Mouse (Mus musculus): Measurements from ENCODE around the gene Sympk.

Gene Sympk

DNA sequence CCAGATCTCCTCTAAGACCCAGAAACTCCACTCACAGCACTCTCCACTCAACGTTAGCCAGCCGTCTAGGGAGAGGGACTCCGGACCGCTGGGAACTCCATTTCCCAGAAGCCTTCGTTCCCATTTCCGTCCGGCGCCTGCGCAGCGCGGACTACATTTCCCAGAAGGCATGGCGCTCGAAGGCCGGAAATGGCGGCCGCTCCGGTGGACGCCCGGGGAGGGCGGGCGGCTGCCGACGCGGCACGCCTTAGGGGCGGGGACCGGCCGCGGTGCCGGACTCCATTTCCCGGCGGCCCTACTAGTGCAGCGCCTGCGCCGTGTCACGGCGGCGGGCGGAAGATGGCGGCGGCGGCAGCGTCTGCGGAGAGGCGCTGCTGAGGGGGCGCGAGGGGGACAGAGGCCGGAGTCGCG, at the start of gene Sympk:
Gene Sympk (plus strand): TSS at position 282 of the 411 bp plus-strand sequence.
- DNase-seq (ENCODE audit: low read depth, low spot score) = peak; percentile 98

DNA sequence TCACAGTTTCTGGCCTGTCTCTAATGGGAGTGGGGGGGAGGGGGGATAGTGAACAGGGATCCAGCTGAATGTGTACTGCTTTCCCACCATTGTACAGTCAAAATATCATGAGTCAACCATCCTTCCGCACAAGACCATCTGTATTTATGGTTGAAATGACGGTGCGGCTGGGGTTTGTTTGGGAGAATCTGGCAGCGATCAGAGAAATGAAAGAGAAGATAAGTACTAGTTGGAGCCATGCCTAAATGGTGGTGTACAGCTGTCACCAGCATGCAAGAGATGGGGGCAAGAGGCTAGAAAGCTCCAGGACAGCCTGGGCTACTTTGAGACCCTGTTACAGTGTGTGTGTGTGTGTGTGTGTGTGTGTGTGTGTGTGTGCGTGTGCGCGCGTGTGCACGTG, 45.8 kb upstream of the Sympk start:
- DNase-seq (ENCODE audit: low read depth, low spot score) = no peak

DNA sequence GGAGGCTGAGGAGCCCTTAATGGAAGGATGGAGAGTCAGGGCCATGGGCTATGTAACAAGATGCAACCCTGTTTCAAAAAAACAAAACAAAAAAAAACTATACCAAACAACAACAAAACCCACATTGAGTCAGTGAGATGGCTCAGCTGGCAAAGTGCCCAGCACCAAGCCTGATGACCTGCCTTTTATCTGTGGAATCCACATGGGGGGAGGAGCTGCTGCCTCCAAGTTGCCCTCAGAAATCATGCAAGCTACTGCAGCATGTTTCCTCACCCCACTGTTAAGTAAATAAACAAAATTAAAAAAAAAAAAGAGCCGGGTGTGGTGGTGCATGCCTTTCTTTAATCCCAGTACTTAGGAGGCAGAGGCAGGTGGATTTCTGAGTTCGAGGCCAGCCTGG, 37.7 kb upstream of the Sympk start:
- DNase-seq (ENCODE audit: low read depth, low spot score) = no peak

DNA sequence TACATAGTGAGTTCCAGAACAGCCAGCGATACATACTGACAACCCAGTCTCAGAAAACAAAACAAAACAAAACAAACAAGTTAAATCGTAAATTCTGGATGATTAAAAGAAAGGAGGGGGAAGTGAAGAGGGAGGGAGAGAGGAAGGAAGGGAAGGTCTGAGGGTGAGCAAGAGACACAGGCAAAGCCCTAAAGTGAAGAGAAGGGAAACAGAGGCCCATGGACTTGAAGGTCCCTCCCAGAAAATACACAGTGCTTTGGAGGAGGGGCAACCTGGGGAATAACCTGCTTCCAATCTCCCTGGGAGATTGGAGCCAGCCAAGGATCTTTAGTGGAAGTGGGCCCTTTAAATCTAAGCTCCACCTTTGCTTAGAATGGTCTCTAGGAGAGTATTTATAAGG, 37.1 kb upstream of the Sympk start, which contains the start of gene Nanos2:
Gene Nanos2 (plus strand): TSS at position 301 of the 400 bp plus-strand sequence.
- no peak for DNase-seq (ENCODE audit: low read depth, low spot score)

DNA sequence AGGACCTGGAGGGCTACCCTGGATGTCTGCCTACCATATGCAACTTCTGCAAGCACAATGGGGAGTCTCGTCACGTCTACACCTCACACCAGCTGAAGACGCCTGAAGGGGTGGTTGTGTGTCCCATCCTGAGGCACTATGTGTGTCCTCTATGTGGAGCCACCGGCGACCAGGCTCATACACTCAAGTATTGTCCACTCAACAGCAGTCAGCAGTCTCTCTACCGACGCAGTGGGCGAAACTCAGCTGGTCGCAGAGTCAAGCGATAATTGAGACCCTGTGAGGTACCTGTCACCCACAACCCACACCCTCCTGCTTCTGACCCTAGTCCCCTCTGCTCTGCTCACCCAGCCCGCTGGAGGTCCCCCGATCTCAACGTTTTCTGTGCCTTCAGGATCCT, 36.4 kb upstream of the Sympk start:
- DNase-seq (ENCODE audit: low read depth, low spot score) = no peak

DNA sequence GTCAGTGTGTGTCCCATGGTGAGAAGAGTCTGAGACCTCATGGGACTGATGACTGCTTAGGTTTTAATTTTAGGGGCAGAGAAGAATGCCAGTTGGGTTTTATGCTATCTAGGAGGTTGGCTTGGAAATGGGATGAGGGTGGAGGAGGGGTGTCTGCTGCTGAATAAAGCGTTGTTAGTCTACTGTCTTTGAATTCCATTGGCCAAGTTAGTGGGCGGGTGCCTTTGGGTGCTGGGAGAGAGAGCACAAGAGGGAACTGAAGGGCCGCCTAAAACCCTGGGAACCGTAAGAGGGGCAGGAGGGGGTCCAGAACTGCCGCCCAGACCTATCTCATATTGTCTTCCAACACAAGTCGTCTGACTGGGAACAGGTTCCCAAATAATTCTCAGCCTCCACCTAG, 35.4 kb upstream of the Sympk start:
- DNase-seq (ENCODE audit: low read depth, low spot score) = no peak

DNA sequence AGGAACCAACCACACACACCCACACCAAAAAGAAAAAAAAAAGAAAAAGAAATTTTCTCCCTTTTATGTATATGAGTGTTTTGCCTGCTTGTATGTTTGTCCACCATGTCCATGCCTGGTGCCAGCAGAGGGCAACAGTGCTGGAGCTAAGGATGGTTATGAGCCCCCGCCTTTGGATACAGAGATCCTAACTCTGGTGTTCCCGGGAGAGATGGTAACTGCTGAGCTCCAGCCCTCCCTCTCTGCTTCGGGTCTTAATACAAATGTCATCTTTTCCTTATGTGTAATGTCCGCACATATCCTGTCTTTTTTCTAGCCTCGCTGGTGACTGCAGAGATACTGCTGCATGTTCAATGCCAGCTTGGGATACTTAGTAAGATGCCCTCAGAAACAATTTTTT, 34.2 kb upstream of the Sympk start:
- peak; percentile 28 for DNase-seq (ENCODE audit: low read depth, low spot score)

DNA sequence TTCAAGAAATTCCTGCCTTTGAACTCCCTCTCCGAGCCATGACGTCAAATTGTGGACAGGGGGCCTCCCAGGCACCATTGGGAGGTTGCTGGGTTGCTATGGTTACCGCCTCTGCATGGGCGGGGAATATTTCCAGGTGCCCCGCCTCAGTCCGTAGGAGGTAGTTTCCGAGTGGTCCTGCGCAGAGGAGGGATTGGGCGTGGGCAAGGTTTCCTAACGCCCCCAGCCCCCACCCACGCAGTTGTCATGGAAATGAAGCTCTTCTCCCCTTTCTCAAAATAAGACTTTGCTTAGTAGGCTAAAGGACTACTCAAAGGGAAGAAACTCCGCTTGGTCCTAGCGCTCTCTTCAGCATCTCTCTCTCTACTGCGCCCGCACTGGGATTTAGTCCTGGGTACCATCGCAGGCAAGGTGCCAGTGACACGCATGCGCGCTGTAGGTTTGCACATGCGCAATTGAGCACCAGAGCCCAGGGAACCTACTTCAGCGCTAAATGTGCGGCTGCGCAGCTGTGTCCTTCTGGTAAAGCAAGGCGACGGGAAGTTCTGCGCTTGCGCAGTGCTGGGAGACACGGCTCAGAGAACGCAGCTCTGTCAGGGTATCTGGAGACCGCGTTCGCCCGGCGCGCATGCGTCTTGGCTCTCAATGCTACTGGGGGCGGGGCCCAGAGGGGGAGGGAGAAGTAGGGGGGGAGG, 33.4 kb upstream of the Sympk start, which contains the start of gene Mypop:
Gene Mypop (plus strand): TSS at position 645 of the 695 bp plus-strand sequence.
- DNase-seq (ENCODE audit: low read depth, low spot score) = peak; percentile 100

DNA sequence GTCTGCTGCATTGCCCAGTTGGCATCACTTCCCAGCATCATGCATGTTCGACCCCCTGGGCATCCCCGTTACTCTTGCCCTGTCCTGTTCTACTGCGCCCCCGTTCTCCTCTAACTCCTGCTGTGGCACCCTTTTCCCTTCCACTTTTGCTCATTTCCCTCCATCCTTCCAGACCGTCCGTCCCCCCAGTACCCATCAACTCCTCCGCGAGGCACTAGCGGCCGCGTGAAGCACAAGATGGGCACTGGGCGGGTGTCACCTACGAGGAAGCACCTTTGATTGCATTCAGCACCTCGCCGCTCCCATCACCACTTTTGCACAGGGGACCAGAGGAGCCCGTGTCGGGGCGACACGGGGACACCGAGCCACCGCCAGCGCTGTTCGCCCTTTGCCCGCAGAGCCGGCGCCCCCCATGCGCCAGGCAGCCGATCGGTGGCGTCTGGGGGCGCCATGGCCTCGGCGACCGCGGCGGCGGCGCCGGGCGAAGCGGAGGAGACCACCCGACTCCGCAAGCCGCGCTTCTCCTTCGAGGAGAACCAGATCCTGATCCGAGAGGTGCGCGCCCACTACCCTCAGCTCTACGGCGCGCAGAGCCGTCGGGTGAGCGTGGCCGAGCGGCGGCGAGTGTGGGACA, 32.4 kb upstream of the Sympk start:
- peak; percentile 50 for DNase-seq (ENCODE audit: low read depth, low spot score)

DNA sequence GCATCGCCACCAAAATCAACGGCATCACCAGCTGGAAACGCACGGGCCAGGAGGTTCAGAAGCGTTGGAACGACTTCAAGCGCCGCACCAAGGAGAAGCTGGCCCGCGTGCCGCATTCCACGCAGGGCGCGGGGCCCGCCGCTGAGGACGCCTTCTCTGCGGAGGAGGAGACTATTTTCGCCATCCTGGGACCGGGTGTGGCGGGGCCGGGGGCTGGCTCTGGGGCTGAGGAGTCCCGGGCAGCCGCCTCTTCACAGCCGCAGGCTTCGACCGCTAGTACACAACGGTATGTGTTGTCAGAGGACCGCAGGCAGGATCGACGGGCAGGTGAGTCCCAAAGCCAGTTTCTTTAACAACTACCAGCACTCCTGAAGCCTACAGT, 31.9 kb upstream of the Sympk start:
- DNase-seq (ENCODE audit: low read depth, low spot score) = peak; percentile 30

DNA sequence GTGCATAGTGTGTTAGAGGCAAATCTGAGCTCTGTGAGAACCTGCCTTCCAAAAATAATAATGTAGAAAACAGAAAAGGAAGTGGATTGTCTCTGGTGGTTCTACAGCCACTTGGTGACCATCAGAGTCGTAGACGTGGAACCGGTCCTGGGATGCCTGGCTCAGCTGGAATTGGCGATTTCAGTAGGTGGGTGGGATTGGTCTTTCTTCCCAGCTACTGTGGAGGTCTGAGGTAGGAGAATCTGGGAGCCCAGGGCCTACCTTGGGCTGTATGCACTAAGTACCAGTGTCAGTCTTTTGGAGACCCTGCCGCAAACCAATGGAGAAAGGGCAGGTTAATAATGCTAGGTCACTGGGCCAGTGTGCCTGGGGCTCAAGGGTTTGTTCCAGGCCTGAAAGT, 31.1 kb upstream of the Sympk start:
- no peak for DNase-seq (ENCODE audit: low read depth, low spot score)

DNA sequence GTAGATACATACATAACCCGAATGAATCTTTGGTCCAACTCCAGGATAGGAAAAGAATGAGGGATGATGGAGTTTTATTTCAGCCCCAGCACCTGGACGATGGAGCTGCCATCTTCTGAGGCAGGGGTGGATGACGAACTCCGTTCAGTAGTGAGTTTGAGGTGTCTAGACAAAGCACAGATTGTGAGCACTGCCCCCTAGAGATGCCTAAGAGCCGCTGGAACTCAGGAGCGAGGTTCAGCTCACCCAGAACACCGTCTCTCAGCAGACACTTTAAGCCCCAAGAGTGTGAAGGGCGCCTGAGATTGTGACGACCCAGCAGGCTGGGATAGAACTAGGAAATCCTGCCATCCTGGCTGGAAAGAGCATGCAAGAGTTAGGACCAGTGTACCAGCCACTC, 25.3 kb upstream of the Sympk start:
- peak; percentile 42 for DNase-seq (ENCODE audit: low read depth, low spot score)

DNA sequence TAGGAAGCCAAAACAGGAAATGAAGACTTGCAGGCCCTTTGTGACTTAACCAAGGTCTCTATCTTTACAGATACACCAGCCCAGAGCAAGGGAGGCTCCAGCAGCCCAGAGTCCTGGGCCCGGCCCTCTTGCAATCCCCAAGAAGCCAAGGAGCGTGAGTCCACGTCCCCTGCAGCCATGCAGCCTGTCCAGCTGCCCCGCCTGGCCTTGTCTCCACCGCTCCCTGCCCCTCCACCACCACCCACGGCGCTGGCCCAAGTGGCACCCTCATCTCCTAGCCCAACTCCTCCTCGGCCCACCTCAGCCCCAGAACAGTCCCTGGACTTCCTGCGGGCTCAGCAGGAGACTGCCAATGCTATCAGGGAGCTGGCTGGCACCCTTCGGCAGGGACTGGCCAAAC, 23.8 kb upstream of the Sympk start:
- peak; percentile 29 for DNase-seq (ENCODE audit: low read depth, low spot score)

DNA sequence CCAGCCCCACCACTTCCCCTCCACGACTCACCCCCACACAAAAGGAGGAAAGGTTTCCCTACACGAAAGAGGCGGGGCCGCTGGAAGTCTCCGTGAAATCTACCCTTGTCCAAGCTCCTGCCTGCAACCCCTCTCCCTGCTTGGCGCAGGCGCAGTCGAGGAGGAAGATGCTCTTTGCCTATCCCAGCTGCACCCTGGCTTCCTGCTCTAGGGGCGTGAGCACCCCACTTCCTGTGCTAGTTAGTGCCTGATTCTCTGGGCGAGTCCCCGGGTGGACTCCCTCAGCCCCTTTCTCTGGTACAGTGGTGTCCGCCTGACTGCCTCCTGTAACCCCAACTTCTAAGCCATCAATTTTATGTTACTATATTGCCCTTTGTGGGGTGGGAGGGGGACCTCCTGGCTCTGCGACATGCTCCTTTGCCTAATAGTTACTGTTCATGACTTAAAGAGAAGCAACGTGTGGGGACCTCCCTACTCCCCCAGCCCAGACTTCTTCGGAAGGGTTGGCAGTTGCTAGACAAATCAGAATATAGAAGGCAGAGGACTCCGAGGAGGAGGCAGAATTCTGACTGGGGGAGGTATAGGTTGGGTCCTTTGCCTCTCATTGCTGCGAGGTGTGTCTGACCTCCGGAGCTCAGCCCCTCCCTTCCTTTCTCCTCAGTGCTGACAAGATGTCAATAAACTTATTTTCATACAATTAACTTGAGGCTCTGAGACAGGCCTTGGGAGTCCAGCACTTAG, 22.9 kb upstream of the Sympk start:
- DNase-seq (ENCODE audit: low read depth, low spot score) = peak; percentile 91

DNA sequence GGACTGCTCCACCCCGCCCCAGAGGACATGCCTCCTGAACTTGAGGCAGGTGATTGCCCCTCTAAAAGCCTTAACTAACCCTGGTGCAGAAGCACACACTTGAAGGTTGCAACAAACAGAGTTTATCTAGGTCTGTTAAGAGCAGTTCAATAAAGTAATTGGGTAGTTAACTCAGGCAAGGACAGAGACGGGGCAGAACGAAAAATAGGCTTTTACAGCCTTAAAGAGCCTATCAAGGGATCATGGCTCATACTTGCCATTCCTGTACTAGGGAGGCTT, 22.4 kb upstream of the Sympk start:
- DNase-seq (ENCODE audit: low read depth, low spot score) = no peak

DNA sequence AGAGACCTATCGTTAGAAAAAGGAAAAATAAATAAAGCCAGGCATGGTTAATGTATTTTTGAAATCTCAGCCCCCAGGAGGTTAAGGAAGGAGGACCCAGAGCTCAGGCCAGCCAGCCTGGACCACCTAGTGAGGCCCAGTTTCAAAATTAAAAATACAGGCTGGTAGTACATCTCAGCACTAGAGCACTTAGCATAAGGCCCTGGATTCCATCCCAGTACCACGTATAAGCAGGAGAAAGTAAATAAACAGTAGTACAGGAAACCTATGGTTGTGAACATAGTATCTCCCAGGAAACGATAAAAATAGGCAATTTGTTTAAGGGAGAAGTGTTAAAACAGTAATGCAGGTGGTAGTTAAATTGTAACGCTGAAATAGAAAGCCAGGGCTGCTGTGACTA, 22.1 kb upstream of the Sympk start:
- DNase-seq (ENCODE audit: low read depth, low spot score) = no peak

DNA sequence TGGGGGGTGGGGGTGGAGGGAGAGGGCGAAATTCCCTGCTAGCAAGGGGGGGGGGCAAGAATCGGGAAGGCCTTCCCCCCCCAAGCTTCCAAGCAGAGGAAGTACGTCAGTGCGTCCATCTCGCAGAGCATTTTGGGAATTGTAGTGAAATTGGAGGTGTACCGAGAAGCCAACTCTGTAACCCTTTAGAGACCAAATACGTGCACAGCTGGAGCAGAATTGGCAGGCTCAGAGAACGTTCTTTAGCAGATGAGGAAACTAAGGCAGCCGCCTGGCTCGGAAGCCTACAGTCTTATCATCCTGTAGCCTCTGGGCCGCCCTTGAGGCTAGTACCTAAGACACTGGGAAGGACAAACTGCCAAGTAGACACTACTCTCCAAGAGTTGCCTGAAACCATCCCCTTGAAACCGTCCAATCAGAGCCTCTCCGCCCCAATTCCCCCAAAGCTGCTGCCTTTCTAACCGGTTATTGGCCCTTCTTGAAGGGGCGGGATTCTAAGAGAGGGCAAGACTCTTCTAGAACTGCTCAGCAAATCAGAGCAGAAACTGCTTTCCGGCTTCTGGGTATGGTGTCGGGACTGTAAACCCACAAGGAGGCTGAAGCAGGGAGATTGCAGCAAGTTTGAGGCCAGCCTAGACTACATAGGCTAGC, 21.2 kb upstream of the Sympk start:
- DNase-seq (ENCODE audit: low read depth, low spot score) = peak; percentile 84

DNA sequence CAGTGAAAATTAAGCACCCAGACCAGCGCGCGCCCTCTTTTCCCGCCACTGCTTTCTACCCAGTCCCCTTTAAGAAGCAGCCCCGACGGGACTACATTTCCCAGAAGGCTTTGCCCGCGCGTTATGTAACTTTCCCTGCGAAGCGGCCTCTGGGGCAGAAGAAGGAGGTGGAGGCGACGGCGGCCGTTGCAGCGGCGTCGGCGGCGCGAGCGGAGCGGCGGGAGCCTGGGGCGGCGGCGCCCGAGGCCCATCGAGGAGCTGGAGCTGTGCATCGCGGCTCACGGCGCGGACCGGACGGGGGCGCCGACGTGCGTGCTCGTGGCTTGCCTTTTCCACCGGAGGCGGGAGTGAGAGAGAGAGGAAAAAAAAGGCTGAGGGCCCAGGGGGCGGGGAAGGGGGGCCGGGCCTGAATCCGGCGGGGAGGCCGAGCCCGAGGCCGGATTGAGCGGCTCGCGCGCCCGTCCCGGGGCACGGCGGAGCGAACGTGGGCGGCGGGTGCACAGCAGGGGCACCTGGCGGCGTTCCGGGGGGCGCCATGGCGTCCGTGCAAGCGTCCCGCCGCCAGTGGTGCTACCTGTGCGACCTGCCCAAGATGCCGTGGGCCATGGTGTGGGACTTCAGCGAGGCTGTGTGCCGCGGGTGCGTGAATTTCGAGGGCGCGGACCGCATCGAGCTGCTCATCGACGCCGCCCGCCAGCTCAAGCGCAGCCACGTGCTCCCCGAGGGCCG, 20.1 kb upstream of the Sympk start, which contains the start of gene Irf2bp1:
Gene Irf2bp1 (plus strand): TSS at position 143 of the 729 bp plus-strand sequence.
- peak; percentile 95 for DNase-seq (ENCODE audit: low read depth, low spot score)

DNA sequence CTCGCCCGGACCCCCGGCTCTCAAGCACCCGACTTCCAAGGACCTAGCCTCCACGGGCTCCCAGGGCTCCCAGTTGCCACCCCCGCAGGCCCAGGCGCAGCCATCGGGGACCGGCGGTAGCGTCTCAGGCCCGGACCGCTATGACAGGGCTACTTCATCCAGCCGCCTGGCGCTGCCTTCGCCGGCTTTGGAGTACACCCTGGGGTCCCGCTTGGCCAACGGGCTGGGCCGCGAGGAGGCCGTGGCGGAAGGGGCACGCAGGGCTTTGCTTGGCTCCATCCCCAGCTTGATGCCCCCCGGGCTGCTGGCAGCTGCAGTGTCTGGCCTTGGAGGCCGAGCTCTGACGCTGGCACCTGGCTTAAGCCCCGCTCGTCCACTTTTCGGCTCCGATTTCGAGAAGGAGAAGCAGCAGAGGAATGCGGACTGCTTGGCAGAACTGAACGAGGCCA, 19.5 kb upstream of the Sympk start:
- no peak for DNase-seq (ENCODE audit: low read depth, low spot score)

DNA sequence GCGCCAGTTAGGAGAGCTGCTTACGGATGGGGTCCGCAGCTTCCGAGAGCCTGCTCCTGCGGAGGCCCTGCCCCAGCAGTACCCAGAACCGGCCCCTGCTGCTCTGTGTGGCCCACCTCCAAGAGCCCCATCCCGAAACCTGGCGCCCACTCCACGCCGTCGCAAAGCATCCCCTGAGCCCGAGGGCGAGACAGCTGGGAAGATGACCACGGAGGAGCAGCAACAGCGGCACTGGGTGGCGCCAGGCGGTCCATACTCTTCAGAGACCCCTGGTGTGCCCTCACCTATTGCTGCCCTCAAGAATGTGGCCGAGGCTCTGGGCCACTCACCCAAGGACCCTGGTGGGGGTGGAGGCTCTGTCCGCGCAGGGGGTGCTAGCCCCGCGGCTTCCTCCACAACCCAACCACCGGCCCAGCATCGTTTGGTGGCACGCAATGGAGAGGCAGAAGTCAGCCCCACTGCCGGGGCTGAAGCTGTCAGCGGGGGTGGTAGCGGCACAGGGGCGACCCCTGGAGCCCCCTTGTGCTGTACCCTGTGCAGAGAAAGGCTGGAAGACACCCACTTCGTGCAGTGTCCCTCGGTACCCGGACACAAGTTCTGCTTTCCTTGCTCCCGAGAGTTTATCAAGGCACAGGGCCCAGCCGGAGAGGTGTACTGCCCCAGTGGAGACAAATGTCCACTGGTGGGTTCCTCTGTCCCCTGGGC, 18.6 kb upstream of the Sympk start:
- DNase-seq (ENCODE audit: low read depth, low spot score) = no peak

DNA sequence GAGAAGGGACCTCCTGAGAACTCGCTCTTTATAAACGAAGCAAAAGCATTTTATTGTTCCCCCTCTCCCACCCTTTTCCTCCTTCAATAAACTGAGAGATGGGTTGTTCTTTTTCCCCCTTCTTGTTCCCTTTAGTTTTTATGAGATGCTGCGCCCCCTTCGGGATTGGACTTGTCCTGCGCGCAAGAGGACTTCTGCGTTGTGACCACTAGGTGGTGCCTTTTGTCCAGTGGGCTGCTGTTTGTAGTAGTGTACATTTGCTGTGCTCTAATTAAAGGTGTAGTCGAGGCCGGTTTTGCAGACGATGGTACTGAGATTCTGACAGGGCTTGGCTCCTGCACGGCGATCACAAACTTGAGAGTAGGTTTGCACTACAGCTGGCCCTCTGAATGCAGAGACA, 17.7 kb upstream of the Sympk start:
- peak; percentile 90 for DNase-seq (ENCODE audit: low read depth, low spot score)

Data from CD4-positive, CD25-positive, alpha-beta regulatory T cell, adult 2 months (primary cell).